Mouse (Mus musculus) kidney, postnatal 0 days (tissue): Measurements from ENCODE around the gene Ifna6. TPM values are rescaled to one million over a fixed set of nuclear protein-coding genes. Genes with fewer than 3 reads are reported as not detected.

Experiments used
- ATAC-seq: fragments of 200-750 bp; cut with Nextera tagmentation; replicated peaks from 2 replicates; pipeline ENCODE4 v1.8.0; 2017; ENCODE audit warnings: low read depth, moderate number of reproducible peaks, moderate TSS enrichment, moderate library complexity; ENCODE audit not compliant: low FRiP score
- DNase-seq: peaks from one replicate; pipeline ENCODE4 v3.0.0-alpha.2; 2016; ENCODE audit warnings: low spot score
- H3K27ac ChIP-seq: fragments of 300-500 bp; sonication (generic); 2 replicates; pipeline ENCODE4 v1.5.1; 2014; ENCODE audit warnings: mild to moderate bottlenecking
- H3K27me3 ChIP-seq: fragments of 300-500 bp; sonication (generic); 2 replicates; pipeline ENCODE4 v1.6.1; 2014; ENCODE audit warnings: low read length, mixed read lengths; ENCODE audit not compliant: insufficient read depth
- H3K36me3 ChIP-seq: fragments of 300-500 bp; sonication (generic); 2 replicates; pipeline ENCODE4 v1.6.1; 2014; ENCODE audit warnings: low read length, mixed read lengths; ENCODE audit not compliant: insufficient read depth
- H3K4me1 ChIP-seq: fragments of 300-500 bp; sonication (generic); replicated peaks from 2 replicates; pipeline ENCODE4 v1.6.1; 2014; ENCODE audit warnings: antibody characterized with exemption, low read length, mixed read lengths; ENCODE audit not compliant: insufficient read depth
- H3K4me2 ChIP-seq: fragments of 300-500 bp; sonication (generic); 2 replicates; pipeline ENCODE4 v1.6.1; 2014; ENCODE audit warnings: mild to moderate bottlenecking, low read length, moderate library complexity, mixed read lengths
- H3K4me3 ChIP-seq: fragments of 300-500 bp; sonication (generic); replicated peaks from 2 replicates; pipeline ENCODE4 v1.5.1; 2014; ENCODE audit warnings: low read depth, low read length
- H3K9ac ChIP-seq: fragments of 300-500 bp; sonication (generic); 2 replicates; pipeline ENCODE4 v1.6.1; 2014; ENCODE audit warnings: low read depth, low read length
- H3K9me3 ChIP-seq: fragments of 300-500 bp; sonication (generic); replicated peaks from 2 replicates; pipeline ENCODE4 v1.6.1; 2016; ENCODE audit warnings: low read length, inconsistent platforms, mixed read lengths
- CTCF ChIP-seq: IDR thresholded peaks from 2 replicates; pipeline ENCODE4 v1.5.1; 2016; ENCODE audit warnings: antibody characterized with exemption, low read depth, mild to moderate bottlenecking, moderate library complexity
- WGBS: fragments of 180-500 bp; shearing (Covaris S2); extraction: QIAGEN DNeasy Blood & Tissue Kit; methylation state at CpG from one replicate; pipeline ENCODE4 v1.1.7; 2014; 5-methylcytosine and 5-hydroxymethylcytosine counted together
- polyA plus RNA-seq: library from polyadenylated mRNA; unstranded; fragments of >200 nt; fragmentation: Nextera tagmentation; extraction: Ambion mirVana; gene quantifications from 2 replicates; pipeline ENCODE4 v1.2.1, GENCODE M21; 2015

Gene Ifna6
- polyA plus RNA-seq, 1 experiment from 2014 or later, result not detected

DNA sequence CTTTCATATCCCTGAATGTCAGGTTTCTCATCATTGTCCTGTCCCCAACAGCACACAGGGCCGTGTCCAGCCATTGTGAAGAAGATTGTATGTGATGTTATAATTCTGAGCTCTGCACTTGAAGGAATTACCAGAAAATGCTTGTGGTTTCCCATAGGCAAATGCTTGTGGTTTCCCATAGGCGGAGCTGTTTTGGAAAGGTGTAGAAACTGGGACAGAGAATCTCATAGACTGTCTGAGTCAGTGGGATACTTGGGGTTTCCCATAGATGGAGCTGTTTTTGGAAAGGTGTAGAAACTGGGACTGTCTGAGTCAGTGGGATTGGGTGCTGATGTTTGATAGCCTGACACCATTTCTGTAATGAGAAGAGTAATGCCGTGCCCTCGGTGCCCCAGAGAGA is 49.3 kb downstream of the Ifna6 start:
- DNase-seq, result no peak
- peak; percentile 14; the same call in 1 of the 2 replicates for TF ChIP-seq CTCF
- H3K4me2 ChIP-seq, result no peak overlapping the region
- no peaks in the 10 kb centered on the region for H3K9me3 ChIP-seq
- no peaks in the 10 kb centered on the region for H3K27me3 ChIP-seq
- ATAC-seq, result no peak
- H3K9ac ChIP-seq, result no peak overlapping the region
- no peak overlapping the region for H3K27ac ChIP-seq
- H3K36me3 ChIP-seq, result no peaks in the 10 kb centered on the region
- no peak overlapping the region for H3K4me3 ChIP-seq
- no peaks in the 10 kb centered on the region for H3K4me1 ChIP-seq
- 87% methylated on average over 4 of the region's 4 CpGs for WGBS

Other genes starting within 250 kb of the Ifna6 start
- gene Ifna9, start 235.0 kb upstream of the Ifna6 start, polyA plus RNA-seq, result not detected in 2 replicates
- not detected in 2 replicates for gene Ifna12, start 224.0 kb upstream of the Ifna6 start, polyA plus RNA-seq
- not detected in 2 replicates for gene C87499, start 193.0 kb upstream of the Ifna6 start, polyA plus RNA-seq
- gene Ifna13, start 183.0 kb upstream of the Ifna6 start, polyA plus RNA-seq, result not detected in 2 replicates
- gene Ifna16, start 150.5 kb upstream of the Ifna6 start, polyA plus RNA-seq, result not detected in 2 replicates
- not detected in 2 replicates for gene Ifna2, start 143.5 kb upstream of the Ifna6 start, polyA plus RNA-seq
- not detected in 2 replicates for gene Ifnab, start 136.1 kb upstream of the Ifna6 start, polyA plus RNA-seq
- gene Gm26566, start 105.6 kb upstream of the Ifna6 start, polyA plus RNA-seq, result 0.38 and 0.49 TPM in 2 replicates
- 84.2 and 86.5 TPM in 2 replicates for gene Klhl9, start 105.0 kb upstream of the Ifna6 start, polyA plus RNA-seq
- gene Gm13271, start 72.5 kb upstream of the Ifna6 start, polyA plus RNA-seq, result 0.29 TPM in 1 of 2 replicates, not detected in the other
- 0.49 and 0.71 TPM in 2 replicates for gene Gm13283, start 67.3 kb upstream of the Ifna6 start, polyA plus RNA-seq
- 0.49 TPM in 1 of 2 replicates, not detected in the other for gene Gm13290, start 53.6 kb upstream of the Ifna6 start, polyA plus RNA-seq
- gene Gm13289, start 50.5 kb upstream of the Ifna6 start, polyA plus RNA-seq, result not detected in 2 replicates
- gene Gm13272, start 47.6 kb upstream of the Ifna6 start, polyA plus RNA-seq, result not detected in 2 replicates
- 0.14 and 0.46 TPM in 2 replicates for gene Ifnz, start 45.3 kb upstream of the Ifna6 start, polyA plus RNA-seq
- not detected in 2 replicates for gene Gm13276, start 41.7 kb upstream of the Ifna6 start, polyA plus RNA-seq
- not detected in 2 replicates for gene Gm13277, start 38.8 kb upstream of the Ifna6 start, polyA plus RNA-seq
- gene Gm13278, start 35.9 kb upstream of the Ifna6 start, polyA plus RNA-seq, result not detected in 2 replicates
- gene Gm13275, start 32.9 kb upstream of the Ifna6 start, polyA plus RNA-seq, result not detected in 2 replicates
- gene Gm13279, start 30.0 kb upstream of the Ifna6 start, polyA plus RNA-seq, result not detected in 2 replicates
- gene Gm13285, start 27.8 kb upstream of the Ifna6 start, polyA plus RNA-seq, result 1.3 TPM in 1 of 2 replicates, not detected in the other
- not detected in 2 replicates for gene Gm13287, start 24.2 kb upstream of the Ifna6 start, polyA plus RNA-seq
- 0.09 TPM in 1 of 2 replicates, not detected in the other for gene Gm13288, start 21.9 kb upstream of the Ifna6 start, polyA plus RNA-seq
- not detected in 2 replicates for gene Ifna7, start 11.2 kb upstream of the Ifna6 start, polyA plus RNA-seq
- not detected in 2 replicates for gene Ifna11, start 7.5 kb upstream of the Ifna6 start, polyA plus RNA-seq
- not detected in 2 replicates for gene Ifna5, start 8.1 kb downstream of the Ifna6 start, polyA plus RNA-seq
- gene Ifna4, start 14.4 kb downstream of the Ifna6 start, polyA plus RNA-seq, result not detected in 2 replicates
- not detected in 2 replicates for gene Ifna1, start 22.7 kb downstream of the Ifna6 start, polyA plus RNA-seq
- gene Ifne, start 52.8 kb downstream of the Ifna6 start, polyA plus RNA-seq, result not detected in 2 replicates